ENCODE assay signal across 23 mouse cellular contexts in the genomic region with DNA sequence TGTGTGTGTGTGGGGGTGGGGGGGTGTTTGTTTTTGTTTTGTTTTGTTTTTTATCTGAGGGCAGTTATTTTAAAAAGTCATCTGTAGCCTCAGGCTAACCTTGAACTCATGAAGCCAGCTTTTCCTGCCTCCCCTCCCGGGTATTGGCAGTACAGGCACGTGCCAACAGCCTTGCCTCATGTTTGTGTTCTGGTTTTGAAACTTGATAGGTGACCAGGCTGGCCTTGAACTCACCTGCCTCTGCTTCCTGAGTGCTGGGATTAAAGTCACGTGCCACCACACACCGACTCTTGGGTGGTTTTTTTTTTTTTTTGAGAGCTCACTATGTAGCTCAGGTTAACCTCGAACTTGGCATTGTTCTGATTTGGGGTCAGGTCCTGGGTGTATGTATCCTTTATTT. TPM values are rescaled to one million over a fixed set of nuclear protein-coding genes. Genes with fewer than 3 reads are reported as not detected.
A peak's percentile ranks its signal among the peaks of the same experiment; 100 is the strongest.
DNase-seq lines count a peak whose midpoint lies in the region; ATAC-seq and TF ChIP-seq lines count a peak whose summit lies in the region.
"Had no signal": no experiment of that assay in that cellular context is flagged by ENCODE, and none has a peak within 500 bp of the region (broad histone marks: within the 10 kb centered on the region; RNA-seq: fewer than 3 reads in every experiment).

No protein-coding gene starts in this region.

- H3K36me3 ChIP-seq in kidney, embryonic 16.5 days (ENCODE audit: insufficient read depth, low read length): peaks cover 10% of the 10 kb centered on the region
- no peaks in the 10 kb centered on the region for H3K36me3 ChIP-seq in liver, adult 2 months (ENCODE audit: control insufficient read depth, insufficient read depth, low read length)
- peaks cover 15% of the 10 kb centered on the region for H3K36me3 ChIP-seq in liver, embryonic 12.5 days

- H3K4me2 ChIP-seq in kidney, embryonic 16.5 days (replicated peaks; ENCODE audit: low read depth, low read length): no peak overlapping the region
- no peak overlapping the region for H3K4me2 ChIP-seq in liver, embryonic 12.5 days
- H3K4me2 ChIP-seq: embryonic facial prominence, embryonic 12.5 days; forebrain, embryonic 13.5 days; forebrain, embryonic 15.5 days had no signal

- H3K4me1 ChIP-seq in kidney, embryonic 16.5 days (ENCODE audit: insufficient read depth, low read length): peaks cover 7% of the 10 kb centered on the region; the same call in 1 of the 2 replicates
- H3K4me1 ChIP-seq in liver, adult 2 months (ENCODE audit: control insufficient read depth, insufficient read depth, low read length): peaks cover 7% of the 10 kb centered on the region; the same call in 1 of the 2 replicates
- H3K4me1 ChIP-seq in liver, embryonic 12.5 days: peaks cover 8% of the 10 kb centered on the region

- WGBS in kidney, embryonic 16.5 days: 80% methylated on average over 5 of the region's 5 CpGs
- 22% methylated on average over 5 of the region's 5 CpGs for WGBS in liver, adult 2 months
- WGBS in liver, embryonic 12.5 days (ENCODE audit: insufficient replicate concordance): 72% methylated on average over 5 of the region's 5 CpGs

- no peak overlapping the region for H3K27ac ChIP-seq in kidney, embryonic 16.5 days (ENCODE audit: low read length)
- H3K27ac ChIP-seq in liver, adult 2 months (replicated peaks; ENCODE audit: insufficient read depth, low read depth, low read length): no peak overlapping the region
- no peak overlapping the region for H3K27ac ChIP-seq in liver, embryonic 12.5 days
- H3K27ac ChIP-seq: embryonic facial prominence, embryonic 10.5 days; embryonic facial prominence, embryonic 12.5 days; forebrain, embryonic 13.5 days; forebrain, embryonic 15.5 days had no signal

- ATAC-seq in kidney, embryonic 16.5 days (ENCODE audit: low FRiP score, low TSS enrichment): no peak
- ATAC-seq in liver, embryonic 12.5 days: no peak
- ATAC-seq: activated CD4-positive, CD25-positive, alpha-beta regulatory T cell, adult 4 months; CD4-positive, CD25-positive, alpha-beta regulatory T cell, adult 4 months; forebrain, embryonic 13.5 days; forebrain, embryonic 15.5 days; forebrain, postnatal 0 days; Patski had no signal

- TF ChIP-seq POLR2A in liver, adult 2 months (IDR thresholded peaks at IDR 0.05; ENCODE audit: extremely low read depth, insufficient read depth, low read length): no peak

- no peak overlapping the region for H3K4me3 ChIP-seq in kidney, embryonic 16.5 days (ENCODE audit: low read length)
- H3K4me3 ChIP-seq in liver, adult 2 months (ENCODE audit: insufficient read depth, low read depth, low read length): no peak overlapping the region
- H3K4me3 ChIP-seq in liver, embryonic 12.5 days: no peak overlapping the region
- H3K4me3 ChIP-seq: embryonic facial prominence, embryonic 10.5 days; embryonic facial prominence, embryonic 12.5 days; forebrain, embryonic 13.5 days; forebrain, embryonic 15.5 days had no signal

- no peaks in the 10 kb centered on the region for H3K27me3 ChIP-seq in kidney, embryonic 16.5 days (ENCODE audit: insufficient read depth, low read length)
- no peaks in the 10 kb centered on the region for H3K27me3 ChIP-seq in liver, adult 2 months (ENCODE audit: control insufficient read depth, insufficient read depth, low read length)
- H3K27me3 ChIP-seq in liver, embryonic 12.5 days (replicated peaks): no peaks in the 10 kb centered on the region
- H3K27me3 ChIP-seq: CH12.LX; embryonic facial prominence, embryonic 12.5 days; forebrain, embryonic 13.5 days; forebrain, embryonic 15.5 days; Patski had no signal

- peaks cover 9% of the 10 kb centered on the region; the same call in 1 of the 2 replicates for H3K79me2 ChIP-seq in liver, adult 2 months (ENCODE audit: control insufficient read depth, insufficient read depth, low read length)

- peak; percentile 59 for DNase-seq in kidney, adult 11 months
- peak; percentile 84 for DNase-seq in liver, adult 2 months (ENCODE audit: extremely low read depth, low read depth, low spot score)
- DNase-seq in 416B (ENCODE audit: low read depth): peak; percentile 29
- DNase-seq: adrenal gland, adult 8-10 months; adrenal gland, postnatal 14 days; adrenal gland, postnatal 36 days; cerebellum, adult 11-12 months; cerebellum, adult 2 months; cerebellum, adult 9-10 months; cerebellum, postnatal 10 days; cerebellum, postnatal 25 days; forebrain, postnatal 0 days had no signal

- no peak for TF ChIP-seq CTCF in liver, adult 2 months (IDR thresholded peaks at IDR 0.05; ENCODE audit: low read depth, low read length)

- H3K9ac ChIP-seq in kidney, embryonic 16.5 days (replicated peaks; ENCODE audit: low read length): no peak overlapping the region
- no peak overlapping the region for H3K9ac ChIP-seq in liver, adult 2 months (ENCODE audit: low read depth, low read length)
- no peak overlapping the region for H3K9ac ChIP-seq in liver, embryonic 12.5 days
- H3K9ac ChIP-seq: embryonic facial prominence, embryonic 12.5 days; forebrain, embryonic 13.5 days; forebrain, embryonic 15.5 days; forebrain, postnatal 0 days had no signal

- H3K9me3 ChIP-seq in kidney, embryonic 16.5 days (ENCODE audit: low read length): no peaks in the 10 kb centered on the region
- H3K9me3 ChIP-seq in liver, embryonic 12.5 days (replicated peaks): no peaks in the 10 kb centered on the region
- H3K9me3 ChIP-seq: embryonic facial prominence, embryonic 10.5 days; embryonic facial prominence, embryonic 12.5 days; forebrain, embryonic 13.5 days; forebrain, embryonic 15.5 days; G1E had no signal

RNA-seq across cellular contexts. Expression of a gene that starts 21.0 kb away (rescaled TPM):
- 20.0 and 23.9 TPM in 2 replicates for polyA plus RNA-seq in kidney, embryonic 16.5 days (2015; fragmentation: Nextera tagmentation; extraction: Ambion mirVana)
- 1.7 and 3.4 TPM in 2 replicates for total RNA-seq in liver, adult 2 months (2014; rRNA removed)
- polyA plus RNA-seq in liver, adult 2 months (2012; rRNA removed): 5.3 and 5.9 TPM in 2 replicates
- 4.5 and 4.9 TPM in 2 replicates for polyA plus RNA-seq in liver, embryonic 12.5 days (2016; fragmentation: Nextera tagmentation; extraction: Ambion mirVana)

Comparison
In these comparisons a context has a peak if more than half of its experiments do, and no peak if none do; other contexts are left out.
1. DNase-seq: peak in every context shown above with its lines; median percentile 84 in liver, adult 2 months; 59 in kidney, adult 11 months; 29 in 416B.